Mouse (Mus musculus) liver, embryonic 11.5 days (tissue): ENCODE data around the gene Tmem203. TPM values are rescaled to one million over a fixed set of nuclear protein-coding genes. Genes with fewer than 3 reads are reported as not detected.
A peak's percentile ranks its signal among the peaks of the same experiment; 100 is the strongest.

Experiments
- ATAC-seq: fragments of 200-750 bp; cut with Nextera tagmentation; replicated peaks from 2 replicates; pipeline ENCODE4 v1.8.0; 2017; ENCODE audit warnings: moderate number of reproducible peaks, mild to moderate bottlenecking, moderate TSS enrichment, moderate library complexity; ENCODE audit not compliant: low FRiP score
- DNase-seq: peaks from one replicate; pipeline ENCODE4 v3.0.0-alpha.2; 2017; ENCODE audit warnings: low spot score
- H3K27ac ChIP-seq: fragments of 300-500 bp; sonication (generic); 2 replicates; pipeline ENCODE4 v1.5.1; 2014; ENCODE audit warnings: mild to moderate bottlenecking, low read depth, low read length, control low read depth
- H3K27me3 ChIP-seq: fragments of 300-500 bp; sonication (generic); replicated peaks from 2 replicates; pipeline ENCODE4 v1.6.1; 2014; ENCODE audit warnings: low read length, mixed read lengths; ENCODE audit not compliant: control insufficient read depth, insufficient read depth
- H3K36me3 ChIP-seq: fragments of 300-500 bp; sonication (generic); 2 replicates; pipeline ENCODE4 v1.6.1; 2014; ENCODE audit warnings: mild to moderate bottlenecking, low read length, moderate library complexity, mixed read lengths; ENCODE audit not compliant: control insufficient read depth, insufficient read depth
- H3K4me1 ChIP-seq: fragments of 300-500 bp; sonication (generic); replicated peaks from 2 replicates; pipeline ENCODE4 v1.6.1; 2014; ENCODE audit warnings: low read length, mixed read lengths; ENCODE audit not compliant: control insufficient read depth, insufficient read depth
- H3K4me2 ChIP-seq: fragments of 300-500 bp; sonication (generic); 2 replicates; pipeline ENCODE4 v1.6.1; 2014; ENCODE audit warnings: mild to moderate bottlenecking, control low read depth, moderate library complexity
- H3K4me3 ChIP-seq: fragments of 300-500 bp; sonication (generic); 2 replicates; pipeline ENCODE4 v1.5.1; 2014; ENCODE audit warnings: low read depth, low read length, control low read depth
- H3K9ac ChIP-seq: fragments of 300-500 bp; sonication (generic); 2 replicates; pipeline ENCODE4 v1.6.1; 2014; ENCODE audit warnings: low read depth, low read length, control low read depth
- H3K9me3 ChIP-seq: fragments of 300-500 bp; sonication (generic); 2 replicates; pipeline ENCODE4 v1.6.1; 2016; ENCODE audit warnings: low read length, inconsistent platforms, mixed read lengths; ENCODE audit not compliant: control insufficient read depth
- WGBS: fragments of 180-500 bp; shearing (Covaris S2); extraction: QIAGEN DNeasy Blood & Tissue Kit; methylation state at CpG from one replicate; pipeline ENCODE4 v1.1.7; 2014; 5-methylcytosine and 5-hydroxymethylcytosine counted together
- polyA plus RNA-seq: library from polyadenylated mRNA; unstranded; fragments of >200 nt; fragmentation: Nextera tagmentation; extraction: Ambion mirVana; gene quantifications from 2 replicates; pipeline ENCODE4 v1.2.1, GENCODE M21; 2014

Tmem203 gene
- polyA plus RNA-seq, 1 experiment from 2014 or later, result 15.2 TPM

DNA sequence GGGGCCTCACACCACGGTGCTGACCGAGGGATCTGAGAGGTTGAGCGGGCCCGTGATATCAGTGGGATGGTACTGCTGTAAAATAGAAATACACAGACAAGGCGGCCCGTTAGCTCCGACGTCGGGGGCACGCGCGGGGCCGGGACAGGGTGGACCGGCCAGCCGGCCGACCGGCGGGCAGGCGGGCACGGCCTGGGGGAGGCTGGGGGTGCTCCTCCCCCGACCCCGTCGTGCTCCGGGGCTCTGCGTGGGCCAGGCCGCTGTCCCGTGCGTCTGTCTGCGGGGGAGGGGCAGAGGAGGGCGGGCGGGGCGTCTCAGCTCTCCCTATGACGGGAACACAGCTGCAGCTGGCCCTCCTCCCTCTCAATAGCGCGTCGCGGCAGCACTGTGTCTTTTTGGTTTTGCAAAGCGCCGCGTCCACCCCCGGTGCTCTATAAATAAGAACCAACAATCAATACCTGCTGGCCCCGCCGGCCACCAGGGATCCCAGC lies 36.9 kb downstream of the Tmem203 start:
- H3K9ac ChIP-seq, result no peak overlapping the region

DNA sequence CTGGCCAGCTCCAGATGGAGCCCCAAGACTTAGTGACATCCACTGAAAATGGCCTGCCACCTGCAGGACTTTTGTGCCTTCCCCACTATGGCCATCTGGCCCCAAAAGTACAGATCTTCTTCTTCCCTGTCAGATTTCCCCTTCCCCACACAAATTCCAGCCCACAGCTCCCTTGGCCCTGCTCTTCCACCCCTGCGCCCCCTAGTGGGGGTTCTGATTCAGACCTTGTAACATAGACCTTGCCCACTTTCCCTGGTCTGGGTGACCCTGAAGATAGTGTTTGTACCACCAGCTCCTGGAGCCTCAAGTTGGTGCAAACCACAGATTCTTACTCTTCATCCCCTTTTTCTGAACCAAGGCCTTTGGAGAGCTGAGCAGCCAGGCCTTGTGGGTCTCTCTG lies 37.6 kb downstream of the Tmem203 start:
- WGBS, result 0% methylated on average over 1 of the region's 1 CpGs
- H3K9ac ChIP-seq, result no peak overlapping the region
- H3K27me3 ChIP-seq, result peaks cover 94% of the 10 kb centered on the region
- H3K9me3 ChIP-seq, result no peaks in the 10 kb centered on the region
- DNase-seq (peak; percentile 61), ATAC-seq (no peak)
- no peak overlapping the region for H3K27ac ChIP-seq
- H3K4me3 ChIP-seq, result no peak overlapping the region
- H3K4me1 ChIP-seq, result peaks cover 13% of the 10 kb centered on the region; the same call in 1 of the 2 replicates
- H3K36me3 ChIP-seq, result no peaks in the 10 kb centered on the region
- H3K4me2 ChIP-seq, result no peak overlapping the region; the same call in 1 of the 2 replicates

More for the DNA sequence above, 36.9 kb downstream of the Tmem203 start:
- peak overlapping the region; percentile 57 for H3K4me2 ChIP-seq
- H3K27ac ChIP-seq, result no peak overlapping the region
- peak overlapping the region; percentile 35 for H3K4me3 ChIP-seq
- ATAC-seq (no peak), DNase-seq (no peak)
- no peaks in the 10 kb centered on the region for H3K36me3 ChIP-seq
- 11% methylated on average over 39 of the region's 43 CpGs for WGBS
- H3K27me3 ChIP-seq, result peaks cover 89% of the 10 kb centered on the region
- H3K4me1 ChIP-seq, result peaks cover 18% of the 10 kb centered on the region
- no peaks in the 10 kb centered on the region for H3K9me3 ChIP-seq

DNA sequence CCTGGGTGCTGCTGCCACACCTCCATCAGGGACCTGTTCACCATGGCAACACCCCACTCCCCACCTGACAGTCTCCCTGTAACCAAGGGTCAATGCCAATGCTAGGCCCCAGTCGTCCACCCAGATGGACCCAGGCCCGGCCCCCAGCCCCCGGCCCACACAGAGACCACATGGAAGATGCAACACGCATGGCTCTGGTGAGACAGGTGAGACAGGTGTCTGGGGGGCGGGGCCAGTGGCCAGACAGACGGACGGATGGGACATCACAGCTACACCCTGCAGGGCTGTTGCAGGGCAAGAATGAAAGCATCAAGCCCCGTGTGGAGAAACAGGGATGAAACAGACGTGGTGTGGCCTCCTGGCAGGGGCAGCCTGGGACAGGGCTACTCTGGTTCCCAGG lies 38.5 kb downstream of the Tmem203 start:
- peaks cover 13% of the 10 kb centered on the region; the same call in 1 of the 2 replicates for H3K4me1 ChIP-seq
- no peak overlapping the region for H3K4me2 ChIP-seq
- H3K9ac ChIP-seq, result no peak overlapping the region
- no peak overlapping the region for H3K4me3 ChIP-seq
- H3K27ac ChIP-seq, result no peak overlapping the region
- DNase-seq (no peak), ATAC-seq (no peak)
- H3K27me3 ChIP-seq, result peaks cover 91% of the 10 kb centered on the region
- WGBS, result 71% methylated on average over 9 of the region's 9 CpGs
- H3K36me3 ChIP-seq, result no peaks in the 10 kb centered on the region
- H3K9me3 ChIP-seq, result no peaks in the 10 kb centered on the region

DNA sequence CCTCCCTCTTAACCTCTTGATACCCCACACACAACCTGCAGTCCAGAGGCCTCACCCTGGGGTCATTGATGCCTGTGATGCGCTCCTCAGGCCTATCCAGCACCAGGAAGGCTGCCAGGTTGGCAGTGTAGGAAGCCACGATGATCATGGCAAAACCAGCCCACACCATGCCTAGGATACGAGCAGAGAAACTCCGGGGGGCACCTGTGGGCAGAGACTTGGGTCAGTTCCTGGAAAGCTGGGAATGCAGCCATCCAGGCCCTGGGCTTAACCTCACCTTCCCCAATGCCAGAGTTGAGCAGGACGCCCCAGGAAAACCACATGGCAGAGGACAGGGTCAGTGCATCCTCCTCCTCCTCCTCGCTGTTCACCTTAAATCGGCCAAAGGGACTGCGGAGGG lies 41.9 kb downstream of the Tmem203 start:
- H3K36me3 ChIP-seq, result no peaks in the 10 kb centered on the region
- no peaks in the 10 kb centered on the region for H3K9me3 ChIP-seq
- WGBS, result 77% methylated on average over 8 of the region's 8 CpGs
- no peak for DNase-seq
- H3K4me2 ChIP-seq, result no peak overlapping the region
- H3K4me3 ChIP-seq, result no peak overlapping the region
- ATAC-seq, result no peak
- H3K27ac ChIP-seq, result no peak overlapping the region
- H3K27me3 ChIP-seq, result peaks cover 64% of the 10 kb centered on the region
- no peak overlapping the region for H3K9ac ChIP-seq
- peaks cover 7% of the 10 kb centered on the region; the same call in 1 of the 2 replicates for H3K4me1 ChIP-seq

DNA sequence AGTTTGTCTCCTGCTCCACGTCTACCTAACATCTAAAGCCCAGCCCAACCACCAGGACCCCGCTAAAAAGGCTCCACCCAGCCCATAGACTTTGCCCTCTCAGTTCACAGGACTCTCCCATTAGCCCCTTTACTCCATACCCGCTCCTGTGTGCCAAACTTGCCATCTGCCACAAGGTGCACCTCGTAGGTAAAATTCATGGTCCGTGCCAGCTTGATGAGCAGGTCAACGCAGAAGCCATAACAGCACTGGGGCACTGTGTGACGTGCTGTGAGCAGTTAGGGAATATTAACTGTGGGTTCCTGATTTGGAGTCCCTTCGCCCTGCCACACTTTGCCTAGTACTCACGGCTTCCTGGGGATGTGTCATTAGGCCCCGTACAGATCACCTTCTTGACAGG lies 42.8 kb downstream of the Tmem203 start:
- Histone ChIP-seq H3K4me3 (no peak overlapping the region), H3K9me3 (no peaks in the 10 kb centered on the region), H3K36me3 (no peaks in the 10 kb centered on the region), H3K9ac (no peak overlapping the region), H3K27me3 (peaks cover 58% of the 10 kb centered on the region), H3K4me2 (no peak overlapping the region), H3K4me1 (no peaks in the 10 kb centered on the region), H3K27ac (no peak overlapping the region)
- ATAC-seq, result no peak
- WGBS, result 79% methylated on average over 10 of the region's 10 CpGs
- DNase-seq, result no peak

DNA sequence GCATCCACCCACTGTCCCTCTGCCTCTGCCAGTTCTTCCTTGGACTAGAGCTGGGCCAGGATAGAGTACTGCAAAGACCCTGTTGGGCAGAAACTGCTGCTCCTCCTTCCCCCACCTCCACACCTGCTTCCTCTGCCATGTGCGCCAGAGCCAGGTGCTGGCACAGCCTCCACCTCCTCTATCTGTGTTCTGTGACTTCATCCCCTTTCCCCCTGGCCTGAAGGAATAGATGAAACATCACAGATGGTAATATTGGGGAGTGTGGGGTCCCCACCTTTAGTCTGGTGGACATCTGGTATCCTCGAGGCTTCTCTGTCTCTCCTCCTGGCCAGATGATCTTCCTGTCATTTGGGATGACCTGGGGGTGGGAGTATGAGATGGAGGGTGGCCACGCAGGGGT lies 48.2 kb downstream of the Tmem203 start:
- 54% methylated on average over 3 of the region's 3 CpGs for WGBS
- Histone ChIP-seq H3K36me3 (no peaks in the 10 kb centered on the region), H3K4me2 (no peak overlapping the region)

DNA sequence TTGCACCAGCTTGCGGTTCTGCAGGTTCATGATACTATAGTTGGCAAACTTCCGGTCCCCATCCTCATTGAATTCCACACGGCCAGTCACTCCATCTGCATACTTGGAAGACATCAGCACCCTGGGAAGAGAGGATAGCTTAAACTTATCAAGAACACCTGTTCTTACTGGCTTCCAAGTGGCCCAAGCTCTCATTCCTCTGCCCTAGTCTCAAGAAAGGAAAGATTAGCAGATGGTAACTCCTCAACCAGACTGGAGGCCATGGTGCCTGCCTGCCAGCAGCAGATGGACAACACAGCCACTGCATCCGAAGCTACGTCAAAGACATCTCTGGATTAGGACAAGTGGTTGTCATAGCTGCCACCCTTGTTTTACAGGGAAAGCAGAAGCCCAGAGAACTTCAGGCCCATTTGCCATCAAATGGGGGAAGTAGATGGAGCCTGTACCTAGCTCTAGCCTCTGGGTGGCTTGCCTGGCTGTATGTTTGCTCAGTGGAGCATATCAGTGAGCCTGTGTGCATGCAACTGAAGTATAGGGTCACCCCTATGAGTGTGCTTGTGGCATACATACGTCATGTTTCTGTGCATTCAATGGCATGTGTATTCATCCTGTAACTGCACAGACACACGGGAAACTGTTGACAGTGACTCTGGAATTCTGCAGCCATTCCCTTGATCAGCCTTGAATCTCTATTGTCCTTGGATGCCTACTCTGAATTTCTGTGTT lies 48.9 kb downstream of the Tmem203 start:
- Histone ChIP-seq H3K4me1 (peaks cover 4% of the 10 kb centered on the region; the same call in 1 of the 2 replicates), H3K27me3 (peaks cover 60% of the 10 kb centered on the region), H3K4me3 (no peak overlapping the region; the same call in 1 of the 2 replicates), H3K9ac (no peak overlapping the region), H3K9me3 (no peaks in the 10 kb centered on the region), H3K27ac (no peak overlapping the region), H3K4me2 (peak overlapping the region; percentile 69), H3K36me3 (no peaks in the 10 kb centered on the region)
- DNase-seq (no peak), ATAC-seq (no peak)
- 60% methylated on average over 7 of the region's 7 CpGs for WGBS

More for the DNA sequence above, 48.2 kb downstream of the Tmem203 start:
- no peak for ATAC-seq
- peaks cover 4% of the 10 kb centered on the region; the same call in 1 of the 2 replicates for H3K4me1 ChIP-seq
- H3K4me3 ChIP-seq, result no peak overlapping the region
- no peak for DNase-seq
- H3K27ac ChIP-seq, result no peak overlapping the region
- peaks cover 57% of the 10 kb centered on the region for H3K27me3 ChIP-seq
- no peak overlapping the region for H3K9ac ChIP-seq
- no peaks in the 10 kb centered on the region for H3K9me3 ChIP-seq

DNA sequence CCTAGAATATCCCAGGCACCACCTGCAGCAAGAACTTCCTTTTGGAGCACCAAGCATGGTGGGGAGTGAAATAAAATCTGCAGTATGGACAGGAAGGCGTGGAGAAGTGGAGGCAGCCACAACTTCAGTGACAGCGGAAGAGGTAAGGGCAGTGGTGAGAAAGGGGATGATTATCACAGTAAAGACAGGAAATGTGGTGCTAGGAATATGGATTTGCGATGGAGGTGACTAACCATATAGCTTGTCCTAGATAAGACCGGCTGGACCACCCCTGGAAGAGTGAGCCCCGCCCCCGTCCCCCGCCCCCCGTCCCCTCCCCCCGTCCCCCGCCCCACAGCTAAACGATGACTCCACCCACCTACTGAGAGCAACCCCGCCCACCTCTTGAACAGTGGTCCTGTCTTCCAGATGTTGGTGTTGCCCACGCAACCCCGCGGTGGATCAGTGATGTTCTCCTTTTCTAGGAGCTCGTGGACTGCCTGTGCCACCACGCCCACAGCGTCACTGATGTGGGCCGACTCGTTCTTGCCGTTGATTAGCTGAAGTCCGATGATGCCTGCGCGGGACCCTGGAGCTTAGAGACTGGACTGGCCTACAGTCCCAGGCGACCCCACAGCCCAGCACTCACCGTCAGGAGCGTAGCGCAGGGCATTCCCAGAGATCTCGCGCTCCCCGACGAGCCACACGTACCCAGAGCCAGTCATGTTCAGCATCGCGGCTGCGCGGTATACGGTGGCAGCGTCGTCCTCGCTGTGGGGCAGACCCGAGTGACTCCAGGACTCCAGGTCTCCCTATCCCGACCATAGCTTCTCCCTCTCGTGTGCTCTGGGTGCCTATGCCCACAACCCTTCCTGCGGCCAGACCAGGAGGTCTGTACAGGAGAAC lies 49.7 kb downstream of the Tmem203 start:
- Histone ChIP-seq H3K4me2 (peak overlapping the region; percentile 69), H3K9me3 (no peaks in the 10 kb centered on the region), H3K27ac (no peak overlapping the region), H3K4me1 (peaks cover 4% of the 10 kb centered on the region; the same call in 1 of the 2 replicates), H3K9ac (no peak overlapping the region), H3K27me3 (peaks cover 66% of the 10 kb centered on the region), H3K4me3 (peak overlapping the region; percentile 42), H3K36me3 (no peaks in the 10 kb centered on the region)
- peak; percentile 57 for ATAC-seq
- DNase-seq, result peak; percentile 58
- WGBS, result 1% methylated on average over 41 of the region's 45 CpGs
